Mouse (Mus musculus): ENCODE measurements around the gene Mab21l3.

DNA sequence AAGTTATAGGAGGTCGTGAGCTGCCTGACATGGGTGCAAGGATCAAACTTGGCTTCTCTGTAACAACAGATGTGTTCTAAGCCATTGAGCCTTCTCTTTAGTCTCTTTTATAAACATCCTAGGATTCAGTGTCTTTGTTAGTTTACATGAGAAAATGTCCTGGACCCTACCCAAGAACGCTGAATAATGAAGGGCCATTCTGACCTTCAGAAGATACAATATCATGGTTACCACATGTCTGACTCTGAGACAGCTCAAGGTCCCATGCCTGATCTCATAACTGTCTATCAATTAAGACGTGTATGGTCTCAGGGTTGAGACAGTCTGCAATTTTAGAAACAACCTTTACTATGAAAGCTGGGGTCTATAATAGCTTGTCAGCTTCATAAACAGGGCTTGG lies 13.1 kb upstream of the Mab21l3 start:
- TF ChIP-seq POLR2A (IDR thresholded peaks at IDR 0.05; ENCODE audit: control insufficient read depth, low read depth, low read length): no peak
- no peak for TF ChIP-seq CTCF (IDR thresholded peaks at IDR 0.05; ENCODE audit: control insufficient read depth, insufficient read depth, insufficient replicate concordance, low read depth, low read length)
